Mouse (Mus musculus): ENCODE results near the gene Asmt. TPM values are rescaled to one million over a fixed set of nuclear protein-coding genes. Genes with fewer than 3 reads are reported as not detected.
A peak's percentile ranks its signal among the peaks of the same experiment; 100 is the strongest.

The Asmt gene
- not detected in 2 replicates for polyA plus RNA-seq (2014; fragmentation: Nextera tagmentation; extraction: Ambion mirVana)

DNA sequence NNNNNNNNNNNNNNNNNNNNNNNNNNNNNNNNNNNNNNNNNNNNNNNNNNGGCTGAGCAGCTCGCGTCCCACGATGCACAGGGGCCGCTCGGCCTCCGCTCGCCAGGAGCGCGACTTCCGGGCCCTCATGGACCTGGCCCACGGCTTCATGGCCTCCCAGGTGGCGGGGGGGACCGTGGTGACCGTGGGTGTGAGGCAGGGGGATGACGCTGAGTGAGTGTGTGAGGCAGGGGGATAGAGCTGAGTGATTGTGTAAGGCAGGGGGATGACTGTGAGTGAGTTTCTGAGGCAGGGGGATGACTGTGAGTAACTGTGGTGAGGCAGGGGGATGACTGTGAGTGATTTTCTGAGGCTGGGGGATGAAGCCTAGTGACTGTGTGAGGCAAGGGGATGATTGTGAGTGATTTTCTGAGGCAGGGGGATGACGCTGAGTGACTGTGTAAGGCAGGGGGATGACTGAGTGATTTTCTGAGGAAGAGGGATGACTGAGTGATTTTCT lies at the start of gene Asmt:
Gene Asmt, plus strand, starts transcription at position 51 of the 499 bp plus-strand sequence.
- Histone ChIP-seq H3K9ac (ENCODE audit: low read depth, low read length) (no peak within 1 kb of the TSS), H3K27ac (ENCODE audit: low read depth, low read length) (no peak within 1 kb of the TSS; the same call in 1 of the 2 replicates), H3K9me3 (ENCODE audit: control insufficient read depth, low read length) (peaks cover 37% of the 10 kb centered on the region), H3K36me3 (ENCODE audit: control insufficient read depth, insufficient read depth, low read length) (peaks cover 14% of the 10 kb centered on the region; the same call in 1 of the 2 replicates), H3K4me2 (replicated peaks; ENCODE audit: low read depth, low read length) (no peak within 1 kb of the TSS), H3K4me3 (ENCODE audit: low read depth, low read length) (no peak within 1 kb of the TSS), H3K27me3 (ENCODE audit: control insufficient read depth, insufficient read depth, low read length) (no peaks in the 10 kb centered on the region), H3K4me1 (replicated peaks; ENCODE audit: control insufficient read depth, insufficient read depth, low read length) (no peaks in the 10 kb centered on the region)
- DNase-seq (ENCODE audit: low spot score) (peak; percentile 41), ATAC-seq (ENCODE audit: low FRiP score) (peak; percentile 68)
- WGBS: 93% methylated on average over 14 of the region's 16 CpGs

DNA sequence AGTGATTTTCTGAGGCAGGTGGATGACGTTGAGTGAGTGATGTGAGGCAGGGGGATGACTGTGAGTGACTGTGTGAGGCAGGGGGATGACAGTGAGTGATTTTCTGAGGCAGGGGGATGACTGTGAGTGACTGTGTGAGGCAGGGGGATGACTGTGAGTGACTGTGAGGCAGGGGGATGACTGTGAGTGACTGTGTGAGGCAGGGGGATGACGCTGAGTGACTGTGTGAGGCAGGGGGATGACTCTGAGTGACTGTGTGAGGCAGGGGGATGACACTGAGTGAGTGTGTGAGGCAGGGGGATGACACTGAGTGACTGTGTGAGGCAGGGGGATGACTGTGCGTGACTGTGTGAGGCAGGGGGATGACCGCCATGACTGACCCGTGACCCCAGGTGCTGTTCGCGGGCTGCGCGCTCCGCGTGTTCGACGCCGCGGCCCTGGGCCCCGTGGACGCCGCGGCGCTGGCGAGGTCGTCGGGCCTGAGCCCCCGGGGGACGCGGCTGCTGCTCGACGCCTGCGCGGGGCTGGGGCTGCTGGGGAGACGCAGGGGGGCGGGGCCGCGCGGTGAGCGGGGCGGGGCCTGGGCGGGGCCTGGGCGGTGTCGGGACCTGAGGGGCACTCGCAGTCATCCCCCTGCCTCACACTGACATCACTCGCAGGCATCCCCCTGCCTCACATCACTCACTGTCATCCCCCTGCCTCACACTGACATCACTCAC lies 948 bp downstream of the Asmt start:
- peak; percentile 86 for ATAC-seq (ENCODE audit: low FRiP score)
- Histone ChIP-seq H3K4me3 (ENCODE audit: low read depth, low read length) (no peak overlapping the region), H3K36me3 (ENCODE audit: control insufficient read depth, insufficient read depth, low read length) (peaks cover 14% of the 10 kb centered on the region; the same call in 1 of the 2 replicates), H3K27ac (ENCODE audit: low read depth, low read length) (no peak overlapping the region), H3K27me3 (ENCODE audit: control insufficient read depth, insufficient read depth, low read length) (no peaks in the 10 kb centered on the region), H3K4me2 (replicated peaks; ENCODE audit: low read depth, low read length) (no peak overlapping the region), H3K9ac (ENCODE audit: low read depth, low read length) (no peak overlapping the region), H3K9me3 (ENCODE audit: control insufficient read depth, low read length) (peaks cover 37% of the 10 kb centered on the region), H3K4me1 (replicated peaks; ENCODE audit: control insufficient read depth, insufficient read depth, low read length) (no peaks in the 10 kb centered on the region)
- no peak for DNase-seq (ENCODE audit: low spot score)
- WGBS: 86% methylated on average over 36 of the region's 42 CpGs

GRCm38 (mm10) chrX:170674229-170674771 lies 1.9 kb downstream of the Asmt start:
- no peak overlapping the region for H3K4me3 ChIP-seq (ENCODE audit: low read depth, low read length)
- ATAC-seq (ENCODE audit: low FRiP score): peak; percentile 68
- 80% methylated on average over 26 of the region's 27 CpGs for WGBS
- H3K4me1 ChIP-seq (replicated peaks; ENCODE audit: control insufficient read depth, insufficient read depth, low read length): no peaks in the 10 kb centered on the region
- H3K9me3 ChIP-seq (ENCODE audit: control insufficient read depth, low read length): peaks cover 37% of the 10 kb centered on the region
- H3K27ac ChIP-seq (ENCODE audit: low read depth, low read length): no peak overlapping the region
- no peak overlapping the region for H3K9ac ChIP-seq (ENCODE audit: low read depth, low read length)
- H3K4me2 ChIP-seq (replicated peaks; ENCODE audit: low read depth, low read length): no peak overlapping the region
- no peak for DNase-seq (ENCODE audit: low spot score)
- H3K36me3 ChIP-seq (ENCODE audit: control insufficient read depth, insufficient read depth, low read length): peaks cover 14% of the 10 kb centered on the region; the same call in 1 of the 2 replicates
- H3K27me3 ChIP-seq (ENCODE audit: control insufficient read depth, insufficient read depth, low read length): no peaks in the 10 kb centered on the region

DNA sequence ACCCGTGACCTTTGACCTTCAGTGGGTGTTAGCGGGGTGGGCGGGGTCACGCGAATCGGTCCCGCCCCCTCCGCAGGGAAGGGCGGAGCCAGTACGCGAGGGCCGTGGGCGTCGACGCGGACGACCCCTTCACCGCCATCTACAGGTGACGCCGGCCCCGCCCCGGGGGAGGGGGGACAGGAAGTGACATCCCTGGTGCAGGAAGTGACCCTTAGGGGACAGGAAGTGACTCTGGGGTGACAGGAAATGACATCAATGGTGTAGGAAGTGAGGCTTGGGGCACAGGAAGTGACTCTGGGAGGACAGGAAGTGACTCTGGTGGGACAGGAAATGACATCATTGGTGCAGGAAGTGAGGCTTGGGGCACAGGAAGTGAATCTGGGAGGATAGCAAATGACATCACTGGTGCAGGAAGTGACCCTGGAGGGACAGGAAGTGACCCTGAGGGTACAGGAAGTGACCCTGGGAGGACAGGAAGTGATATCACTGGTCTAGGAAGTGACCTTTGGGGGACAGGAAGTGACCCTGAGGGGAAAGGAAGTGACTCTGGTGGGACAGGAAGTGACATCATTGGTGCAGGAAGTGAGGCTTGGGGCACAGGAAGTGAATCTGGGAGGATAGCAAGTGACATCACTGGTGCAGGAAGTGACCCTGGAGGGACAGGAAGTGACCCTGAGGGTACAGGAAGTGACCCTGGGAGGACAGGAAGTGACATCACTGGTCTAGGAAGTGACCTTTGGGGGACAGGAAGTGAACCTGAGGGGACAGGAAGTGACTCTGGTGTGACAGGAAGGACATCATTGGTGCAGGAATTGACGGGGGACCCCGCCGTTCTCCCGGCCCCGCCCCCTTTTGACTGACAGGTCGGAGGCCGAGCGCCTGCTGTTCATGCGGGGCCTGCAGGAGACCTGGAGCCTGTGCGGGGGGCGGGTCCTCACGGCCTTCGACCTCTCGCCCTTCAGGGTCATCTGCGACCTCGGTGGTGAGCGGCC lies 2.7 kb downstream of the Asmt start:
- Histone ChIP-seq H3K4me3 (ENCODE audit: low read depth, low read length) (no peak overlapping the region), H3K27me3 (ENCODE audit: control insufficient read depth, insufficient read depth, low read length) (no peaks in the 10 kb centered on the region), H3K9me3 (ENCODE audit: control insufficient read depth, low read length) (peaks cover 37% of the 10 kb centered on the region), H3K4me1 (replicated peaks; ENCODE audit: control insufficient read depth, insufficient read depth, low read length) (no peaks in the 10 kb centered on the region), H3K4me2 (replicated peaks; ENCODE audit: low read depth, low read length) (no peak overlapping the region), H3K27ac (ENCODE audit: low read depth, low read length) (no peak overlapping the region), H3K9ac (ENCODE audit: low read depth, low read length) (no peak overlapping the region), H3K36me3 (ENCODE audit: control insufficient read depth, insufficient read depth, low read length) (peaks cover 14% of the 10 kb centered on the region; the same call in 1 of the 2 replicates)
- DNase-seq (ENCODE audit: low spot score) (no peak), ATAC-seq (ENCODE audit: low FRiP score) (peak; percentile 39; the same call in 1 of the 2 replicates)
- WGBS: 87% methylated on average over 25 of the region's 39 CpGs

DNA sequence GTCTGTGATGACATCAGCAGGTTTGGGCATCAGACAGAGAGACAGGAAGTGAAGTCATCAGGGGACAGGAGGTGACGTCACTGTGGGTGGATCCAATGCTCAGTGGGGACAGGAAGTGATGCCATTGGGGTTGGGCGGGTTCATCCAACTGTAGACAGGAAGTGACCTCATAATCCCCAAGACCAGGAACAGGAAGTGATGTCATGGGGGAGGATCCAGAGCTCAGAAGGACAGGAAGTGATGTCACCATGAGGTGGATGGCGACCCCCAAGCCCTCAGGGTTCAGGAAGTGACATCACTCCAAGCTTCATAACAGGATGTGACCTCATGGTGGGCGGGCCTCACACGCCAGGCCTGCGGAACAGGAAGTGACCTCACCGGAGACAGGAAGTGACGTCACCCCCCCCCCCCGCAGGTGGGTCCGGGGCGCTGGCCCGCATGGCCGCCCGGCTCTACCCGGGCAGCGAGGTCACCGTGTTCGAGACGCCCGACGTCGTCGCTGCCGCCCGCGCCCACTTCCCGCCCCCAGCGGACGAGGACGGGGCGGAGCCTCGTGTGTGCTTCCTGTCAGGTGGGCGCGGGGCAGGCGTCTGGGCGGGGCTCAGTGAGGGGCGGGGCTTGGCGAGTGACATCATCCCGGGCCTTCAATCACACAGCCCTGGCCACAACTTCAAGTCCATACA lies 3.6 kb downstream of the Asmt start:
- no peak overlapping the region for H3K4me2 ChIP-seq (replicated peaks; ENCODE audit: low read depth, low read length)
- DNase-seq (ENCODE audit: low spot score) (peak; percentile 44), ATAC-seq (ENCODE audit: low FRiP score) (peak; percentile 62)
- peaks cover 14% of the 10 kb centered on the region; the same call in 1 of the 2 replicates for H3K36me3 ChIP-seq (ENCODE audit: control insufficient read depth, insufficient read depth, low read length)
- no peaks in the 10 kb centered on the region for H3K4me1 ChIP-seq (replicated peaks; ENCODE audit: control insufficient read depth, insufficient read depth, low read length)
- peaks cover 37% of the 10 kb centered on the region for H3K9me3 ChIP-seq (ENCODE audit: control insufficient read depth, low read length)
- H3K4me3 ChIP-seq (ENCODE audit: low read depth, low read length): no peak overlapping the region
- no peak overlapping the region for H3K9ac ChIP-seq (ENCODE audit: low read depth, low read length)
- H3K27ac ChIP-seq (ENCODE audit: low read depth, low read length): no peak overlapping the region
- whole genome bisulfite sequencing: 93% methylated on average over 18 of the region's 39 CpGs
- no peaks in the 10 kb centered on the region for H3K27me3 ChIP-seq (ENCODE audit: control insufficient read depth, insufficient read depth, low read length)

DNA sequence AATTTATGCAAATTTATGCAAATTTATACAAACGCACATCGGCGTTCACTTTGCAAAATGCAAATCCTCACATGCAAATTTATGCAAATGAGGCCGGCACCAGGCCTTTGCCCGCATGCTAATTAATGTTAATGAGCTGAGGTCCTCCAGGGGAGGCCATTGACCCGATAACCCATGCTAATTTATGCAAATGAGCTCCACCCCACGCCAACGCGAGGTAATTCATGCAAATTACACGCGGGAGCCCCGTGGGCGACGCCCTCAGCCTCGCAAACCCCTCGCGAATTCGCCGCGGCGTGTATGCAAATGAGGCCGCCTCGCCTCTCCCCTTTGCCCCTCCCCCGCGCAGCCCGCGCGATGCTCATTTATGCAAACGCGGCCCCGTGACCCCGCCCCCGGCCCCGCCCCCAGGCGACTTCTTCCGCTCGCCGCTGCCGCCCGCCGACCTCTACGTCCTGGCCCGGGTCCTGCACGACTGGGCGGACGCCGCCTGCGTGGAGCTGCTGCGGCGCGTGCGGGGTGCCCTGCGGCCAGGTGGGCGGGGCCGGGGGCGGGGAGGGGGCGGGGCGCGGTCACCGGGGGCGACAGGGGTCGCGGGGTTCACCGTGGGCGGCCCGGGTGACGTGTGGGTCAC lies 4.3 kb downstream of the Asmt start:
- no peak overlapping the region for H3K9ac ChIP-seq (ENCODE audit: low read depth, low read length)
- no peak overlapping the region for H3K4me3 ChIP-seq (ENCODE audit: low read depth, low read length)
- H3K4me1 ChIP-seq (replicated peaks; ENCODE audit: control insufficient read depth, insufficient read depth, low read length): no peaks in the 10 kb centered on the region
- peaks cover 14% of the 10 kb centered on the region; the same call in 1 of the 2 replicates for H3K36me3 ChIP-seq (ENCODE audit: control insufficient read depth, insufficient read depth, low read length)
- no peak overlapping the region for H3K4me2 ChIP-seq (replicated peaks; ENCODE audit: low read depth, low read length)
- no peak overlapping the region for H3K27ac ChIP-seq (ENCODE audit: low read depth, low read length)
- WGBS: 94% methylated on average over 53 of the region's 67 CpGs
- no peaks in the 10 kb centered on the region for H3K27me3 ChIP-seq (ENCODE audit: control insufficient read depth, insufficient read depth, low read length)
- DNase-seq (ENCODE audit: low spot score) (no peak), ATAC-seq (ENCODE audit: low FRiP score) (peak; percentile 43)
- H3K9me3 ChIP-seq (ENCODE audit: control insufficient read depth, low read length): peaks cover 37% of the 10 kb centered on the region

GRCm38 (mm10) chrX:170677266-170677665 lies 4.8 kb downstream of the Asmt start:
- Histone ChIP-seq H3K4me2 (replicated peaks; ENCODE audit: low read depth, low read length) (no peak overlapping the region), H3K27me3 (ENCODE audit: control insufficient read depth, insufficient read depth, low read length) (no peaks in the 10 kb centered on the region), H3K27ac (ENCODE audit: low read depth, low read length) (no peak overlapping the region), H3K9me3 (ENCODE audit: control insufficient read depth, low read length) (peaks cover 37% of the 10 kb centered on the region), H3K9ac (ENCODE audit: low read depth, low read length) (no peak overlapping the region), H3K4me3 (ENCODE audit: low read depth, low read length) (no peak overlapping the region), H3K36me3 (ENCODE audit: control insufficient read depth, insufficient read depth, low read length) (peaks cover 14% of the 10 kb centered on the region; the same call in 1 of the 2 replicates), H3K4me1 (replicated peaks; ENCODE audit: control insufficient read depth, insufficient read depth, low read length) (no peaks in the 10 kb centered on the region)
- no peak for ATAC-seq (ENCODE audit: low FRiP score)
- no peak for DNase-seq (ENCODE audit: low spot score)
- 97% methylated on average over 17 of the region's 17 CpGs for WGBS

Measured in hindbrain, embryonic 11.5 days (tissue).